Mouse (Mus musculus) stomach, embryonic 14.5 days (tissue): ENCODE results near the gene Tmprss9. TPM values are rescaled to one million over a fixed set of nuclear protein-coding genes. Genes with fewer than 3 reads are reported as not detected.

Source experiments
- ATAC-seq: fragments of 200-750 bp; cut with Nextera tagmentation; 2 replicates; pipeline ENCODE4 v1.8.0; 2017; ENCODE audit warnings: low read depth, moderate TSS enrichment; ENCODE audit not compliant: insufficient number of reproducible peaks, insufficient read depth, low FRiP score
- H3K27ac ChIP-seq: fragments of 300-500 bp; sonication (generic); 2 replicates; pipeline ENCODE4 v1.5.1; 2014; ENCODE audit warnings: mild to moderate bottlenecking, low read length, moderate library complexity, mixed read lengths
- H3K27me3 ChIP-seq: fragments of 300-500 bp; sonication (generic); 2 replicates; pipeline ENCODE4 v1.6.1; 2014; ENCODE audit warnings: low read length, control low read depth, mixed read lengths; ENCODE audit not compliant: control insufficient read depth, insufficient read depth
- H3K36me3 ChIP-seq: fragments of 300-500 bp; sonication (generic); 2 replicates; pipeline ENCODE4 v1.6.1; 2014; ENCODE audit warnings: mild to moderate bottlenecking, control low read depth, low read length, moderate library complexity, mixed read lengths; ENCODE audit not compliant: control insufficient read depth, insufficient read depth
- H3K4me1 ChIP-seq: fragments of 300-500 bp; sonication (generic); 2 replicates; pipeline ENCODE4 v1.6.1; 2014; ENCODE audit warnings: low read length, control low read depth, mixed read lengths; ENCODE audit not compliant: control insufficient read depth, insufficient read depth
- H3K4me2 ChIP-seq: fragments of 300-500 bp; sonication (generic); replicated peaks from 2 replicates; pipeline ENCODE4 v1.6.1; 2014; ENCODE audit warnings: low read depth, low read length, control low read depth
- H3K4me3 ChIP-seq: fragments of 300-500 bp; sonication (generic); 2 replicates; pipeline ENCODE4 v1.5.1; 2014; ENCODE audit warnings: low read depth, low read length, control low read depth
- H3K9ac ChIP-seq: fragments of 300-500 bp; sonication (generic); replicated peaks from 2 replicates; pipeline ENCODE4 v1.6.1; 2014; ENCODE audit warnings: low read depth, mild to moderate bottlenecking, control low read depth, low read length, moderate library complexity, mixed read lengths
- H3K9me3 ChIP-seq: fragments of 300-500 bp; sonication (generic); 2 replicates; pipeline ENCODE4 v1.6.1; 2016; ENCODE audit warnings: low read depth, low read length, control low read depth; ENCODE audit not compliant: control insufficient read depth
- WGBS: fragments of 180-500 bp; shearing (Covaris S2); extraction: QIAGEN DNeasy Blood & Tissue Kit; methylation state at CpG from one replicate; pipeline ENCODE4 v1.1.7; 2014; 5-methylcytosine and 5-hydroxymethylcytosine counted together
- polyA plus RNA-seq: library from polyadenylated mRNA; unstranded; fragments of >200 nt; fragmentation: Nextera tagmentation; extraction: Ambion mirVana; gene quantifications from 2 replicates; pipeline ENCODE4 v1.2.1, GENCODE M21; 2014

The Tmprss9 gene
- polyA plus RNA-seq, 1 experiment from 2014 or later: 0.07 TPM

GRCm38 (mm10) chr10:80845732-80846131 is 25.9 kb upstream of the Tmprss9 start:
- no peak overlapping the region for H3K9ac ChIP-seq
- H3K36me3 ChIP-seq: no peaks in the 10 kb centered on the region
- peaks cover 37% of the 10 kb centered on the region for H3K27me3 ChIP-seq
- no peak overlapping the region for H3K27ac ChIP-seq
- no peak overlapping the region for H3K4me2 ChIP-seq
- 71% methylated on average over 12 of the region's 12 CpGs for WGBS
- H3K9me3 ChIP-seq: no peaks in the 10 kb centered on the region
- ATAC-seq: no peak
- H3K4me3 ChIP-seq: no peak overlapping the region
- H3K4me1 ChIP-seq: 0 out of 2 replicates have a peak, but pooled peaks cover 8% of the 10 kb centered on the region

- Histone ChIP-seq H3K4me2 (no peak overlapping the region), H3K9me3 (no peaks in the 10 kb centered on the region)
- WGBS: 7% methylated on average over 10 of the region's 10 CpGs
Observed at GRCm38 (mm10) chr10:80848571-80848970, 23.1 kb upstream of the Tmprss9 start.

GRCm38 (mm10) chr10:80854913-80855748 is 16.5 kb upstream of the Tmprss9 start, which contains the start of the genes Lsm7 and Sppl2b:
Gene Lsm7 (minus strand): TSS chr10:80855209.
Gene Sppl2b (plus strand): TSS chr10:80855275.
- peak within 1 kb of the TSS; percentile 70 for H3K9ac ChIP-seq
- peak within 1 kb of the TSS; percentile 97 for H3K4me2 ChIP-seq
- H3K4me3 ChIP-seq: peak within 1 kb of the TSS; percentile 75
- no peaks in the 10 kb centered on the region for H3K9me3 ChIP-seq
- H3K27ac ChIP-seq: peak within 1 kb of the TSS; percentile 33; the same call in 1 of the 2 replicates
- whole genome bisulfite sequencing: 1% methylated on average over 77 of the region's 81 CpGs
- peaks cover 21% of the 10 kb centered on the region for H3K4me1 ChIP-seq
- no peaks in the 10 kb centered on the region for H3K27me3 ChIP-seq
- ATAC-seq: peak; percentile 69
- H3K36me3 ChIP-seq: peaks cover 23% of the 10 kb centered on the region

More at GRCm38 (mm10) chr10:80848571-80848970, 23.1 kb upstream of the Tmprss9 start:
- ATAC-seq: peak; percentile 69
- no peak overlapping the region for H3K9ac ChIP-seq
- 0 out of 2 replicates have a peak, but pooled peaks cover 5% of the 10 kb centered on the region for H3K4me1 ChIP-seq
- no peak overlapping the region for H3K27ac ChIP-seq
- peaks cover 19% of the 10 kb centered on the region for H3K27me3 ChIP-seq
- H3K4me3 ChIP-seq: no peak overlapping the region
- peaks cover 22% of the 10 kb centered on the region for H3K36me3 ChIP-seq

- Histone ChIP-seq H3K4me3 (peak overlapping the region; percentile 75), H3K36me3 (peaks cover 23% of the 10 kb centered on the region), H3K9me3 (no peaks in the 10 kb centered on the region), H3K27ac (no peak overlapping the region), H3K4me1 (peaks cover 21% of the 10 kb centered on the region), H3K27me3 (no peaks in the 10 kb centered on the region), H3K4me2 (peak overlapping the region; percentile 97), H3K9ac (peak overlapping the region; percentile 70)
- WGBS: 18% methylated on average over 11 of the region's 11 CpGs
- ATAC-seq: no peak
Observed at GRCm38 (mm10) chr10:80855749-80856073, 15.9 kb upstream of the Tmprss9 start.

- H3K9me3 ChIP-seq: no peaks in the 10 kb centered on the region
- 57% methylated on average over 3 of the region's 3 CpGs for WGBS
- no peak overlapping the region for H3K27ac ChIP-seq
- no peaks in the 10 kb centered on the region for H3K27me3 ChIP-seq
- no peak for ATAC-seq
- peak overlapping the region; percentile 97; the same call in 1 of the 2 replicates for H3K4me2 ChIP-seq
- H3K36me3 ChIP-seq: peaks cover 20% of the 10 kb centered on the region
- H3K4me1 ChIP-seq: peaks cover 21% of the 10 kb centered on the region
- 0 out of 2 replicates have a peak overlapping the region, but pooled peaks have one; percentile 70 for H3K9ac ChIP-seq
- H3K4me3 ChIP-seq: peak overlapping the region; percentile 75; the same call in 1 of the 2 replicates
Observed at GRCm38 (mm10) chr10:80856267-80856666, 15.4 kb upstream of the Tmprss9 start.

- H3K4me3 ChIP-seq: no peak overlapping the region
- H3K9me3 ChIP-seq: no peaks in the 10 kb centered on the region
- H3K4me2 ChIP-seq: no peak overlapping the region
- H3K9ac ChIP-seq: no peak overlapping the region
- H3K4me1 ChIP-seq: peaks cover 21% of the 10 kb centered on the region
- H3K27ac ChIP-seq: no peak overlapping the region
- ATAC-seq: no peak
- H3K27me3 ChIP-seq: no peaks in the 10 kb centered on the region
- WGBS: 69% methylated on average over 5 of the region's 5 CpGs
- peaks cover 13% of the 10 kb centered on the region for H3K36me3 ChIP-seq
Observed at GRCm38 (mm10) chr10:80856908-80857307, 14.7 kb upstream of the Tmprss9 start.

GRCm38 (mm10) chr10:80857386-80857785 is 14.3 kb upstream of the Tmprss9 start:
- H3K9me3 ChIP-seq: no peaks in the 10 kb centered on the region
- ATAC-seq: no peak
- no peaks in the 10 kb centered on the region for H3K27me3 ChIP-seq
- H3K4me2 ChIP-seq: 0 out of 2 replicates have a peak overlapping the region, but pooled peaks have one; percentile 3
- H3K9ac ChIP-seq: no peak overlapping the region
- peaks cover 9% of the 10 kb centered on the region for H3K36me3 ChIP-seq
- H3K27ac ChIP-seq: peak overlapping the region; percentile 28; the same call in 1 of the 2 replicates
- peaks cover 21% of the 10 kb centered on the region for H3K4me1 ChIP-seq
- no peak overlapping the region for H3K4me3 ChIP-seq
- 56% methylated on average over 8 of the region's 8 CpGs for WGBS

- Histone ChIP-seq H3K9me3 (no peaks in the 10 kb centered on the region), H3K4me1 (peaks cover 21% of the 10 kb centered on the region), H3K36me3 (peaks cover 9% of the 10 kb centered on the region), H3K27ac (peak overlapping the region; percentile 28; the same call in 1 of the 2 replicates), H3K4me2 (0 out of 2 replicates have a peak overlapping the region, but pooled peaks have one; percentile 3), H3K27me3 (no peaks in the 10 kb centered on the region), H3K9ac (0 out of 2 replicates have a peak overlapping the region, but pooled peaks have one; percentile 4), H3K4me3 (no peak overlapping the region)
- 50% methylated on average over 3 of the region's 3 CpGs for WGBS
- ATAC-seq: no peak; the same call in 1 of the 2 replicates
Observed at GRCm38 (mm10) chr10:80857848-80858247, 13.8 kb upstream of the Tmprss9 start.
